Mouse (Mus musculus) spleen, postnatal 4 days (tissue): ENCODE results near the gene Rtf2.

Experiments
- DNase-seq, 2 experiments: peaks; one replicate each; pipeline ENCODE4 v3.0.0; 2022; ENCODE audit warnings: low spot score in 2 of 2

The Rtf2 gene

DNA sequence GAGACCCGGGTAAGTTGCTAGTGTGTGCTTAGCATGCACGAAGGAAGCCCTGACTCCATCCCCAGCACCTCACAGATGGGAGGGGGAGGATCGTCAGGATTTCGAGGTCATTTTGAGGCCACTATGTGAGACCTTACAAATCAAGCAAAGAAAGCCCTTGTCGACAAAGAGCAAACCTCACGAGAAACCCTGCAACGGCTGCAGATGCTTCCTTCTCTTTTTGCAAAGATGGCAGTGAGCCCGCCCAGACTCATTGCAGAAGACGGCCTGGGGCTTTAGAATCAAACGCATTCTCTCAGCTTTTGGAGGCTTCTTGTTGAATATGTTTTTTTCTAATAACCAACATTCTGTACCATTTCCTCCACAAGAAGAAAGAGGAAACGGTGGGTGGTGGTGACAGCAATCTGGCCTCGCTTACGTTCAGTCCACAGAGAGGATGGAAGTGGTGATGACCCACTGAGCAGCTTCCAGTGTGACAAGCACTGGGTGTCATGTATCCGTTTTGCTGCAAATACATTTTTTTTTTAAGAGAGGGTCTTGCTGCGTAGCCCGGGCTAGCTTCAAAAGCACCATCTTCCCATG, 2.9 kb upstream of the Rtf2 start:
- DNase-seq = no peak

DNA sequence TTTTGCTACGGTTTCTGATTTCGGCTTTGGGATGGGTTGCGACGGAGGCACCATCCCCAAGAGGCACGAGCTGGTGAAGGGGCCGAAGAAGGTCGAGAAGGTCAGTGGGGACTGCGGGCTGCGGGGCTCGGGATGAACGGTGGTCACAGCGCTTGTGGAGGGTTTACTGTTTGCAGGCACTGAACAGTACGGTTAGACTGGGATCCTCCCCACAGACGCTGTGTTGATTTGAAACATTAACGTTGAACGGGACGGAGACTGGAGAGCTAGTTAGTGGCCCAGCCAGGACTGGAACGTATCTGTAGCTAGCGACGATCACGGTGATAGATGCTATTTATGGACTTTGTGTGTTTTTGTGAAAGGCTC, 267 bp downstream of the Rtf2 start:
- DNase-seq = no peak

DNA sequence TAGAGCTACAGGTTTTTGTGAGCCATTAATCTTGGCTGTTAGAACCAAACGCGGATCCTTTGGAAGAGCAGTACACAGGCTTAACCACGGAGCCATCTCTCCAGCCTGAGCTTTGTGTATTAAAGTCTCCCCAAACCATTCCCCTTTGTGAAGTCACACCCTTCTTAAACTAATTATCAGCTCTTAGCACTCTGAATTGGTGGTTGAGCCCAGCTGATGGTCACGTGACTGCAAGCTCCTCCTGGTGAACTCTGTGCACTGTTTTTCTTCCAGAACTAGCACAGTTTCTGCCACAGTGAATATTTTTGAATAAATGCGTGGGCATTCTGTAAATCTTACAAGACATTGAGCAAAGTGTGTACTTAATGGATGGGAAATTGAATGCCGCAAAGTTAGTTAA, 820 bp downstream of the Rtf2 start:
- DNase-seq = peak in 1 of 2 experiments; percentile 34

DNA sequence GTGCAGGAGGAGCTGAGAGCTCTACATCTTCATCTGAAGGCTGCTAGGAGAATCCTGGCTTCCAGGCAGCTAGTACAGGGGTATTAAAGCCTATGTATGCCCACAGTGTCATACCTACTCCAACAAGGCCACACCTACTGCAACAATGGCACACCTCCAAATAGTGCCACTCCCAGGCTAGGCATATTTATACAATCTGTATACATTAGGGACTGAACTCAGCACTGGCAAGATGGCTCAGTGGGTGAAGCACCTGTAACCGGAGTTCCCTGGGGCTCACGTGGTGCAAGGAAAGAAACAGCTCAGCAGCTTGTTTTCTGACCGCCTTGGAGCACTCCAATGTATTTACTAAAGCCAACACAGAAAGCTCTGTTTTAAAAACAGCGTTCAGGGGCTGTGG, 5.3 kb downstream of the Rtf2 start:
- no peak for DNase-seq

DNA sequence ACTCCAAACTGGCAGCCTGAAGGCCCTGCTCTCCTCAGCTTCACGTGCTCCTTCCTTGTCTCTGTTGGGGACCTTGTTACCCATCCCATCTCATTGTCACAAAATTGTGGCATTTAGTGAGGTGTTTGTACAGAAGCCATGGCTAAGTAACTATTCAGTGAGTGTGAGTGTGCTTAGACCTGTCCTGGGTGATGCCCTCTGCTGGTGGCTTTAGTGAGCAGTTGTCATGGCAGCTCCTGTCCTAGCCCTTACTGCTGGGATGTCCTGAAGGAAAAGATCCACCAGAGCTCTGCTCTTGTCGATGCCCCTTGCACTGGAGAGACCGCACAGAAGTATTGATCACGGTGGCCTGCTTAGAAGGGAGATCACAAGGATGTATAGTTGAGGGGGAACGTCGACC, 7.0 kb downstream of the Rtf2 start:
- no peak for DNase-seq

DNA sequence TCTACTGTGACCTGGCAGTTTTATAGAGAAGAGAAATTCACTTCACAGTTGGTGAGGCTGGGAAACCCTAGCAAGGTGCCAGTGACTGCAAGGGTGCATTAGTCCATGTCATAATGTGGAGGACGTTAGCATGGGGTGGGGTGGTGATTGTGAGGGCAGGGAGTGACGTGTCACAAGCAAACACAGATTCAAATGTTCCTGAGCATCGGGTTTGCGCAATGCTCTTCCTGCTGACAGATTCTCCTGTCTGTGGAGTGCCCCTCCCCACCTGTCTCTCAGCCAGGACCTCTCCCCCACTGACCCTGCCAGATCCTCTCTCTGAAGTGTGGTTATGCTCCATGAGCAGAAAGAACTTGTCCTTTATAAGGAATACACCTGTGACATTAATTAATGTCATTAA, 8.0 kb downstream of the Rtf2 start:
- no peak for DNase-seq

DNA sequence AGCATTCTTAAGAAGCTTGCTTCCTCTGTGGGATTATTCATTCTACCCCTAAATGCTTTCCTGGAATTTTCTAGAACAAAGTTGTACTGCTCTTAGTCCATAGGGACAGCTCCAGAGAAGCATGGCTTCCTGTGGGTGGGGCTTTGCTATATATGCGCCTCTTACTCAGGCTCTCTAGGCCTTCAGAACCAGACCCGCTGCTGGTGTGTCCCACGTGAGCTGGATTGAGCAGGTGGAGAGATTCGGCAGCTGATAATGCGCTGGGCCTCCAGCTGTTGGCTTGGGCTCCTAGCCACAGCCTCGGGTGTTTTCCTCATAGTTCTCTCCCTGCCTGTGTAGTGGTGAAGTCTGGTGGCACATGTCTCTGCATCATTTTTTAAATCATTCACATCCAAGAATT, 10.3 kb downstream of the Rtf2 start:
- DNase-seq = no peak

DNA sequence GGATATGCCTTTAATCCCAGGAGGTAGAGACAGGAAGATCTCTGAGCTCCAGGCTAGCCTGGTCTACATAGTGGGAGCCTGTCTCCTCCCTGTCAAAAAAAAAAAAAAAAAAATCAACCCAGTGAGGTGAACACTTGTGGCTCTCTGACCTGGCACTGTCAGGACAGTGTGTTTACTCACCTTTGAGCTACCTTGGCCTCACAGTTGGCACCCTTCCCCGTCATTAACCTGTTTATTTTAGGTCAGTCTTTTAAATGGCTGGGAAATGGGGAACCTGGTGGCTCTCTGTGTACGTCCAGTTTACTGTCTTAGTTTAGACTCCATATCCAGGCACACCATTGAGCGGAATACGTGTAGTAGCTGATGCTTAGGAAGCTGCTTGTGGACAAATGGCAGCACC, 11.7 kb downstream of the Rtf2 start:
- DNase-seq = no peak

DNA sequence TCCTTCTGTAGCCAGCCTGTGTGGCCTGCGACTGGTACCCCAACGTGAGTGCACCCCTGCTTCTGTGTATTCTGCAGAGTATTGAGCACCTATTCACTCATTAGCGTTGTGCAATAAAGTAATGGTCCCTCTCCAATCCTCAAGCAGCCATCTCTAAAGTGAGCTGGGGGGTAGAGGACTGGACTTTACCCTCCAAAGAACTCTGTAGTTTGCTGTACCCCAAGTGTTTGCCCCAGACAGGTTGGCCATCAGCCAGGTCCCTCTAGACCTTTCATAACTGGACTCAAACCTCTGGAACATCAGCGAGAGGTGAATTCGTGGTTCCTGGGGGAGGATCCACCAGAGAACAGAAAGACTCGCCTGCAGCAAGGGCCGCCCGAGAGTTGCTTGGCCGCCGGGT, 12.1 kb downstream of the Rtf2 start:
- no peak for DNase-seq

DNA sequence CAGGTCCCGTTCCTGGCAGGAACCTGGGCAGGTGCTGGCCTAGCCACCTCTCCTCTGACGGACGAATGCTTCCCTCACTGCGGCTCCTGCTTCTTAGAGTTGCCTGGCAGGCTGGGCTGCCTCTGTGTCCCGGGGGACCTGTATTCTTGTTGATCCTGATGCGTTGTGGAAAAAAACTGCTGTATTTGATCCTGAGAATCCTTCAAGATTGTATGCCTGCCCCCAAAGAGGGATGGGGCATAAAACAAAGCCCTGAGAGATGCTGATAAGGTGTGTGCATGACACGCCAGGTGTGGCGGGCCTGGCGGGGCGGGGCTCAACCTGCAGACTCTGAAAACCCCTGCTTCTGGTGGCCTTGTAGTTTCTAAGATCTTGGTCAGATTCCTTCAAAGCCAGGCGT, 18.1 kb downstream of the Rtf2 start, which contains the start of gene Gcnt7:
TSS of gene Gcnt7 (minus strand) at position 101 of the 400 bp plus-strand sequence.
- DNase-seq = no peak

DNA sequence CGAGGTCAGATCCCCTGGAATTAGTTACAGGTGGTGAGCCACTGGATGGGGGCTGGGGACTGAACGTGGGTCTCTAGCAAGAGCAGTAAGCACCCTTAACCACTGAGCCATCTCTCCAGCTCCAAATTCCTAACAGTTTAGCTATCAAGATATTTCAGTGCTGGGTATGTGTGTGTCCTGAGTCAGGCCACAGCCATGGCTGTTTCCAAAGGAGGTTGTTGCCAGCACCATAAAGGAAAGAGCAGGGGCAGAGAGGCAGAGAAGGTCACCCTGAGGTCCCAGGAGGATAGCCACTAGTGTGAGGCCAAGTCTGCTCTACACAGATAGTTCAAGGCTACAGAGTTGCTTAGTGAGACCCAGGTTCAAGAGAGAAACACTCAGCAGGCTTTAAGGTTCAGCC, 20.3 kb downstream of the Rtf2 start:
- DNase-seq = no peak

DNA sequence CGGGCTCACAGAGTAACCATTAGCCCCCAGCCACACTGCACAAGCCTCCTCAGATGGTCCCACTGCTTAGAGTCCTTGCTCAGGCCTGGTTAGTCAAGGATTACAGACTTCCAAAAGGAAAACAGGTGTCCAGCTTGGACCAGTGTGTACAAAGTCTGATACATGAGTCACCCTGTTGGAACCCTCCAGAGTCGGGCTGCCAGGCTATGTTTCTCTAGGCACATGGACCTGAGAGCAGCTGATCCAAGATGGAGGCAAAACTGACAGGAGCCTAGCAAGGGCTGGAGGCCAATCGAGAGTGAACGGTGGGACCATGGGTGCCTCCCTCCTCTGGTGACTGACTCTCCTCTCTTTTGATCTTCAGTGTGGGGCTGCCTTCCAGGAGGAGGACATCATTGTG, 22.5 kb downstream of the Rtf2 start:
- DNase-seq = no peak

DNA sequence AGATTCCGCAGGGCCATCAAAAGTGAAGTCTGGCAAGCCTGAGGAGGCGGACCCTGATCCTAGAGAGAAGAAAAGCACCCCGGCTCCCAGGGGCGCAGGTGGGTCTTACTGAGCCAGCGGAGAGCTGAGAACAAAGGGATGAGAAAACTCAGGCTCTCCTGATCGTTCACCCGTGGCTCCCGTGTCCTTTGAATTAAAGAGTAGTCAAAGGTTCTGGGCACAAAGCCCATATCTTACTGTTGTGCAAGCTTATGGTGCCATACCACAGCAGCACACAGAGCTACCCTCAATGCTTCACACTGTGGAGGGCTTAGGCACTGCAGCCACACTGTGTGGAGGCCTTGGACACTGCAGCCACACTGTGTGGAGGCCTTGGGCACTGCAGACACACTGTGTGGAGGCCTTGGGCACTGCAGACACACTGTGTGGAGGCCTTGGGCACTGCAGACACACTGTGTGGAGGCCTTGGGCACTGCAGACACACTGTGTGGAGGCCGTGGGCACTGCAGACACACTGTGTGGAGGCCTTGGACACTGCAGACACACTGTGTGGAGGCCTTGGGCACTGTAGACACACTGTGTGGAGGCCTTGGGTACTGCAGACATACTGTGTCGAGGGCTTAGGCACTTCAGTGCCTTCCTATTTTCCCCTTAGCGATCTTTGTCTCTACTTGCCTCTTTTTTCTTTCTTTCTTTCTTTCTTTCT, 26.2 kb downstream of the Rtf2 start:
- no peak for DNase-seq

DNA sequence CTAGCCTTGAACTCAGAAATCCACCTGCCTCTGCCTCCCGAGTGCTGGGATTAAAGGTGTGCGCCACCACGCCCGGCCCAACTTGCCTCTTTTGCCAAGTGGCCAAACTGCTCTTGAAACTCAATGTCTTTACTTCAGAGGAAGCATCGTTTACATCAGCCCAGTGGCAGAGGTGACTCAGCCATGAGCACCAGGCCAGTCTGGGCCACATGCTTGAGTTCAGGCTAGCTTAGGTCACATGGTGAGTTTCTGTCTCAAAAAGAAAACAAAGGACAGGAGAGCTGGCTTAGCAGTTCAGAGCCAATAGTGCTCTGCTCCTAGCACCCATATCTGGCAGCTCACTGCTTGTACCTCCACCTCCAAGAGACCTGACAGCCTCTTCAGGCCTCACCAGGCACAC, 26.9 kb downstream of the Rtf2 start:
- no peak for DNase-seq

DNA sequence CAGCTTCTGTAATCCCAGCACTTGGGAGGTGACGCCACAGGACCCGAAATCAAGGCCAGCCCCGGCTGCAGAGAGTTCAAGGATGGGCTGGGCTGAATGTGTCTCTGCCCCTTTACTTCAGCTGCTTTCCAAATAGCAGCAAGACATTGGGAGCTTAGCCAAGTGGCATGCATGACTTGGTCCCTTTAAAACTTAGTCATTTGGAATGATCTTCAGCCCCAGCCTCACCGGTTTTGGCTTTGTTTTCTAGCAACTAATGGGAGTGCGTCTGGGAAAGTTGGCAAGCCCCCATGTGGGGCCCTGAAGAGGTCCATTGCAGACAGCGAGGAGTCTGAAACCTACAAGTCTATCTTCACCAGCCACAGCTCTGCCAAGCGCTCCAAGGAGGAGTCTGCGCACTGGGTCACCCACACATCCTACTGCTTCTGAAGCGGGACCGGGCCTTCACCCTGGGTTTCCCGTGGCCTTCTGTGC, 28.0 kb downstream of the Rtf2 start:
- no peak for DNase-seq

DNA sequence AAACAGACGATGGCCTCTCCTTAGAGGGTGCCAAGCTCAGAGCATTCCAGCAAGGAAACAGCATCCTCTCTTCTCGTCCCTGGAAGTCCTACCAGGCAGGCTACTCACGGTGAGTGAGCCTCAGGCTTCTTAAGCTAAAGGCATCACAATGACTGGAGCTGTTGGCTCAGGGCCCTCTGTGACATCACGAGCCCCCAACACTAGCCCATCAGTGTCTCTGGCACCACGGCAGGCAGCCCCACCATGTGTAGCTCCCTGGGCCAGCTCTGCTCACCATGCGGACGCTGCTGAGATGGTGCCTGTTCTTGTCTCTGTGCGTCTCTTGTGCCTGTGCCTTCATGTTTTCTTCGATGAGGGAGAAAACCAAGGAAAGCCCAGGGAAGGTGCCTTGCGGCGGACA, 32.0 kb downstream of the Rtf2 start, which contains the start of gene Fam209:
TSS of gene Fam209 (plus strand) at position 203 of the 400 bp plus-strand sequence.
- no peak for DNase-seq

DNA sequence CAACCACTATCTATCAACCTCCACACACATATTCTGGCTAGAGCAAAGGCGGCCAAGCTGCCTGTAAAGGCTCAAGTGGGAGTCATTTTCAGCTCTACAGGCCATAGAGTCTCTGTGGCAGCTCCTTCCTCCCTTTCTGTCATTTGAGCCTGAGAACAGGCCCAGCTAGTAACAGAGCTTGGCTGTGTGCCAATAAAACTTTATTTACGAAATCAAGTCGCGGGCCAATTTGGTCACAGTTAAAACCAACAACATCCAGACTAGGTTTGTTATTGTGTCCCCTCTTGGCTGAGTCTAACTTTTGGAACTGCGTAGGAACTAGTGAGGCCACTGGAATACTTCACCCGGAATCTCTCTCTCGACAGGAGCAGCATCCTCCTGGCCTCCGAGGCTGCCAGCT, 33.2 kb downstream of the Rtf2 start:
- no peak for DNase-seq

DNA sequence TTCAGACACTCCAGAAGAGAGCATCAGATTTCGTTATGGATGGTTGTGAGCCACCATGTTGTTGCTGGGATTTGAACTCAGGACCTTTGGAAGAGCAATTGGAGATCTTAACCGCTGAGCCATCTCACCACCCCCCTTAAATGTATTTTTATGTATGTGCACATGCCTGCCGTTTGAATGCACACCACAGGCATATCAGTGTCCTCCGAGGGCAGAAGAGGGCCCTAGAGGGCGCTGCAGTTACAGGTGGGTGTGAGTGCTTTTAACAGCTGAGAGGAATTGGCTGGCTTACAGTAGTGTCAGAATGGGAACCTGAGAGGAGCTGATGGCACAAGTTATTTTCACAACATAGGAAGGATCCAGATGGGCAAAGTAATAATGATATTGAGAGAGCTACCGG, 34.6 kb downstream of the Rtf2 start:
- peak in 1 of 2 experiments; percentile 34 for DNase-seq

DNA sequence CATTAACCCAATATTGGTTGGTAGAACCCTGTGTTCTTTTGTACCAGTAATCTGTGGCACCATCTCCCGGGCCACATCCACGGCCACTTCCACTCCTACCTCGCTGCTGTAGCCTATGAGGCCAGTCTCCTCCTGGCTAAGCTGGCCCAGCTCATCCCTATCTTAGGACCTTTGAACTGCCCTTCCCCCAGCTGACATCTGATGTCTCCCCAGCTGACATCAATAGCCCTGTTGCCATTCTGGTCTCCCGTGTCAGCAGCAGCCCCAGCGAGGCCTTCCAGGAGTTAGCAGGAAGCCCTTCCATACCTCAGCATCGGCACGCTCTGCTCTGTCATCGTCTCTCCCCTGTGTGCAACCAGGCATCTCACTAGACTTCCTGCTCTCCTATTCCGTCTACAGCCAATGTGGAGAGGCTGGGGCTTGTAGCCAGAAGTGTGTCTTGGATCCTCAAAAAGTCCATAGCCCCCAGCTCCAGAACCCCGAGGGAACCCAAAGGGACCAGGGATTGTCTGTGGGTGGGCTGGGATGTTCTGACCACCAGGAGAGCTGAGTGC, 36.4 kb downstream of the Rtf2 start:
- no peak for DNase-seq

DNA sequence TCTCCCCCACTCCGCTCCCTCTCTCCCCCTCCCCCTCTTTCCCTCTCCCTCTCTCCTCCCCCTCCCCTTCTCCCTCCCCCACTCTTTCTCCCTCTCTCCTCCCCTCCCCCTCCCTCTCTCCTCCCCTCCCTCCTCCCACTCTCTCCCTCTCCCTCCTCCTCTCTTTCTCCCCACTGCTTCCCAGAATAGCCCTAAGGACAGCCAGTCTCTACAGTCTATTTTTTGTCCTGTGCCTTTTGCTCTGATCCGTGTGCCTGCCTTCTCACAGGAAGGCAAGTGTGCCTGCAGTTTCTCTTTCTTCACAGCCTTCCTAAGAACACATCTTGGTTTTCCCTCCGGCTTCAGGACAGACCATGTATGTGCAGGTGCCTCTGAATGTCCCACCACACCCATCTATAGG, 37.0 kb downstream of the Rtf2 start:
- DNase-seq = no peak

DNA sequence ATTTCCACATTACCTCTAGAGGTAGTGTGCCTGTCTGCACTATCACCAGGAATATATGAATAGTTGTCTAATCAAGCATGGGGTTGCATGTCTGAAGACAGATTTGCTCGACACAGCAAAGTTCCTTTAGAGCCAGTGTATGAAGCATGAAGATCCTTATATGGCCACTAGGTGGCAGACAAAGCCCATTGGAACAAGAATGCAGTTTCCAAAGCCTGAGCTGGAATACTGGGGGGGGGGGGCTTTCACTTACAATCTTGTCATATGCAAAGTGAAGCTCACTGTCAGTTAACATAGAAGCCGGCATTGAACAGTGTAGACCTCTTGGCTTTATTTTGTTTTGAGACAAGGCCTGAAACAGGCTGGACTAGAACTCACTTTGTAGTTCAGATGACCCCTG, 37.5 kb downstream of the Rtf2 start:
- no peak for DNase-seq

DNA sequence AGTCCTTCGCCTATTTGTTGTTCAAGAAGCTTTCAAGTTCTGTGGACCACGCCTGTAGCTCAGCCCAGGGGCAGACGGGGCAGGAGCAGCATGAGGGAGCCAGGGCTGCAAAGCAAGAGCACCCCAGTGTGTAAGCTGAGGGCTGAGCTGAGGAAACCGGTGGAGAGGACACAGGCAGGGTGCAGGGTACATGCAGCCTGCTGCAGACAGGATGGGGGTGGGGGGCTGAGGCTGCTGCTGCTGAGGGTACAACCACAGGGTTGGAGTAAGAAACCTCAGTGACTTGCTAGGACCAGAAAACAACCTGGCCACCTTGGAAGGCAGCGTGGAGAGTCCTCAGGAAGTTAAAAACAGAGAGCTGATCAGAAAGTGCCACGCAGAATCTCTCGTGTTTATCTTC, 39.9 kb downstream of the Rtf2 start:
- no peak for DNase-seq

DNA sequence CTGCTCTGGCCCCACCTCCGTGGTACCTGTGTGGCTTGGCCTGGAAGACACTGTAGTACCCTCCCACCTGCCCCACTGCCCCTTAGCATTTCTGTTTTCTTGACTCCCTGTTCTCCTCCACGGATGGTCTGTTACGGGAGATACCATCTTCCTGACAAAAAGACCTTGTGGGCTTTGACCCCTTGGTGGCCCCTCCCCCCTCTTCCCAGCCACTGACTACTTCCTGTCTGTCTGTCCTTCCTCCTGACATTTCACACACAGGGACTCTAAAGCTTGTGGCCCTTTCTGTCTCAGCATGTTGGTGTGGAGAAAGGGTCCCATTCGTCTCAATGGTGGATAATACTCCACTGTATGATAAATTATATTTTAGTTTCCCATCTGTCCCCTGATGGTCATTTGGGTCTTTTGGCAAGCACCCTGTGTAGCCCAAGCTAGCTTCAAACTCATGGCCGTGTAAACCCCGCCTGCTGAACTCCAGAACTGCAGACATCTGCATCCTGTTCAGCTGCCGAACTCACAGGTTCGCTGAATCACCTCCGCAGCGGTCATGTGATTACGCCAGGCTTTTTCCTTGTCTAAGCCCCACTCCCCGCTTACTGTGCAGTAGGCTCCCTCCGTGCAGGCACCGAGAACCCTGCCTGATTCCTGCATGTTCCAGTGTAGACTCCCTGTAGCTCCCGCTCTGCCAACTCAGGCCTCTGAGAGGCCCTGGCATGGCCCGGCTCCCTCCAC, 41.5 kb downstream of the Rtf2 start:
- DNase-seq = no peak
